Mouse (Mus musculus) frontal cortex, adult (tissue): ENCODE measurements at regions not wholly inside any gene's neighbourhood (a gene's known extent, or its start where the extent isn't known, plus 50 kb on each side); places are given as distances from the start of the nearest gene placed in this dataset.
A peak's percentile ranks its signal among the peaks of the same experiment; 100 is the strongest.

Source experiments
- ATAC-seq: cut with Nextera tagmentation; 2 replicates; pipeline ENCODE4 v1.9.2; 2017; ENCODE audit warnings: mild to moderate bottlenecking, moderate library complexity, mixed read lengths; ENCODE audit not compliant: low TSS enrichment

- no peak for ATAC-seq
Measured at GRCm38 (mm10) chr3:147974515-147974914, 1015.8 kb downstream of the Adgrl2 start.

DNA sequence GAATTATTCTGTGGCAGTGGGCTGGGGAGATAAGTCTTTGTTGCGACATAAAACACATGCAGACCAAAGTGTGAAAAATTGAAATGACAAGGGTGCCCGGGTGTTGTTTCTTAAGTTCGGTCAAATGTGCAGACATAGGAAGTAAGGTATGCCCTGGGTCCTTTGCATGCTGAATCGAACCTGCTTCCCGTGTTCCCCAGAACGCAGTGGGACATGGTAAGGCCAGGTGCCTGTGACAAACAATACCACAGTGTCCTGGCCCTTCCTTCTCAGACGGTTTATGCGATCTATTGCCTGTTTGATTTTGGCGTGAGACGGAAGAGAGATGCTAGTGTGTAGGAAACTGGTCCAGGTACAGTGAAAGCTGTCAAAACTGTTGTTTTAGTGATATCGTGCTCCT is 1022.1 kb downstream of the Adgrl2 start:
- no peak for ATAC-seq

GRCm38 (mm10) chr3:147967866-147968265 is 1022.5 kb downstream of the Adgrl2 start:
- no peak for ATAC-seq

DNA sequence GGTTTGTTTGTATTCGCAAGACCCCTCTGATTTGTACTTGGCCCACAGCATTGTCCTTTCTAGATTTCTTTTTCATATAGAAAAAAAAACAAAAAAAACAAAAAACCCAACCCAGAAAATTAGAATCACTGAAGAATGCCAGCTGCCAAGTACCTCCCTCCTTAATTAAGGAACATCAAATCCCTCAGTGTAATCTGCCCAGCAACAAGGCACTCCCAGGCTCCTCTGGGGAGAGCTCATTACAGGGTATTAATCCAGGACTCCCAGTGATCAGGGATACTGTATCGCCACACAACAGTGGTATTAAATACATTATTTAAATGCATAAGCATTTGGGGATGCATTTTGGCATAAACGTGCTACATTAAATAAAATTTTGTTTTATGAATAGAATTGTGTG is 1023.1 kb downstream of the Adgrl2 start:
- no peak for ATAC-seq

GRCm38 (mm10) chr3:147966827-147967226 is 1023.5 kb downstream of the Adgrl2 start:
- ATAC-seq: no peak

DNA sequence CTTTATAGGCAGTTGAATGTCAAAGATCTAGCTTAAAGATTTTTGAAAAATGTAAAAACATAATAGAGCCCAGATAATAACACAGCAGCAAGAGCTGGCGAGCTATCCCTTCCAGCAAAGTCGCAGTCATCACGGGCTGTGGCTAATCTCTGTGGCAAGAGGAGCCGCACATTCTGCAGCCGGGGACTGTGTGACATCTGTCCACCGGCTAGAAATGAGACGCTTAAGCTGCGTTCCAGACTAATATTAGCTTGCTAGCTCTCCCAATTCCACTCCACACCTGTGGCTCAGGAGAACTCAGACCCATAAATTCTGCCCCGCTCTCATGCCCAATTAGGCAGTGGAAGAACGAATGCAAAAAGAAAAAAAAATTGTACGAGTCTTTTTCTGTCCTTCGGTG is 1024.0 kb downstream of the Adgrl2 start:
- ATAC-seq: no peak

- no peak for ATAC-seq
Measured at GRCm38 (mm10) chr3:147963698-147964476, 1026.5 kb downstream of the Adgrl2 start.

DNA sequence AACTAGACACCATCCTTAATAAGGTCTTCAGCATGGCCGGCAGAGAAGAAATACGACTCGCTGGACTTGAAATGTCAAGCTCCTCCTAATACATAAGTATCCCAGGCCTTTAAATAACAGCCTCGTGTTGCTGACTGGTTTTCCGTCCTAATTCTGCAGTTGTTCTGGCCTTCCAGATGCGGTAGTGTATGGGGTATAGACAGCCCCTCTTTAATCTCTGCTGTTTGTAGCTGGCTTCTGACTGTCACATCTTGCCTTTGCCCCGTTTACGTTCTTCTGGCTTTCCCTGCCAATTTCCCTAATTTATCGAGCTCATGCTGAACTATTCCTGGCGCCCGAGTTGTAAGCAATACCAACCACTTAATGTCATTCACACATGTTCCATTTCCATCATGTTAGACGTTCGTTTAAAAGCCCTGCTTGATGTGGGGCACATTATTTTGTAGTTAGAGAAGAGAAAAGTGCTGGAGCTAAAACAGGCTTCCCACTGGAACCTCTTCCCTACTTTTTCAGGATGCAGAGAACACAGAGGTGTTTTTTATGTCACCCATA is 1042.2 kb downstream of the Adgrl2 start:
- no peak for ATAC-seq

- ATAC-seq: no peak
Measured at GRCm38 (mm10) chr3:147943314-147943713, 1047.0 kb downstream of the Adgrl2 start.

GRCm38 (mm10) chr3:147930811-147931251 is 1059.5 kb downstream of the Adgrl2 start:
- peak; percentile 95 for ATAC-seq

DNA sequence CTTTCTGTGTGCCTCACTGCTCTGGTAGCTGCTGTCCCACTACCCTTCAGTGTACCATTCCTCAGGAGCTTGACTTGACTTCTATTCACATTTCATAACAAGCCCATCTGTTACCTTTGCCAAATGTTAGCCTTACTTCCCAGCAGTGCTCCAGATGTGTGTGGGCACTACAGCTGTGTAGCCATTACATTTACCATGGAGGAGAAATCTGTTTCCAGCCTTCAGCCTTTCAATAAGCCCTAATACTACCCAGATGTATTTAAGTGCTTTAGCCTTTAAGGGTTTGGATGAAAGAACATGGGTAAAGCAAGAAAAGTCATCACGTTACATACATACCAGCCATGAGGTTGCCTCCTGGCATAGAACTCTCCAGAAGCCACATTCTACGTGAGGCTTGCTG is 1068.0 kb downstream of the Ttll7 start:
- no peak for ATAC-seq

DNA sequence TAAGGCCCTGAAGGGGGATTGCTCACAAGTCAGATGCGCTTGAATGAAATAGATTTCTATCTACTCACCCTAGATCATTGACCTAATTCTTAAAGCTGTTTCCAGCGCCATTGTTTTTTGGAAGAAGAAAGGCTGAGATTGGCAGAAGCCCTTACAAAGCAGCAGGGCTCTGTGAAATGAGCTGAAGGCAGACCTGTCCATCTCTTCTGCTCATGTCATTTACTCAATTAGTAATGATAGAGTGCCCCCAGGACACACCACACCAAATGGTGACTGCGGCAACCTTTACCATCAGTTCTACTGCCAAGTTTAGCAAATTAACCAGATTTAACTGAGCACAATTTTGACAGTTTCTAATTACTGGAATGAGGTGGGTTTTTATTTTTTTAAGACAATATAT is 1067.5 kb downstream of the Ttll7 start:
- no peak for ATAC-seq

DNA sequence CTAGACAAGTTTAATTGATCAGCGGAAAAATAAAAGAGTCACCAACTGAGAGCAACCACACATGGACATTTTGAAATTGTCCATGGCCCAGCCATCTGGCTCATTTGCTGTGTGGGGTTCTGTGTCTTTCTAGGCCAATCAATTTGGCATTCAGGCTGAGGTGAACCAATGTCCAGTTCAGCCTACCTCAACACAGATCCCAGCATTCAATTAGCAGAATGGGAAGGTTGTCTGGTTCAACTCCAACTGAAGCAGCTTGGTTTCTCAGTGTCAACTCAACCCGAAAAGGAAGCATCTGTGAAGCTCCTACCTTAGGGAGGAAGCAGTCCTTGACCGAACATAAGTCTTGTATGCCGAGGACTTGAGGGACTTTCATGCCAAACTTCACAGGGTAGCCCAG is 1067.0 kb downstream of the Ttll7 start:
- ATAC-seq: no peak

GRCm38 (mm10) chr3:147896751-147897150 is 1044.6 kb downstream of the Ttll7 start:
- no peak for ATAC-seq

- ATAC-seq: no peak
Measured at GRCm38 (mm10) chr3:147891682-147892081, 1039.5 kb downstream of the Ttll7 start.

DNA sequence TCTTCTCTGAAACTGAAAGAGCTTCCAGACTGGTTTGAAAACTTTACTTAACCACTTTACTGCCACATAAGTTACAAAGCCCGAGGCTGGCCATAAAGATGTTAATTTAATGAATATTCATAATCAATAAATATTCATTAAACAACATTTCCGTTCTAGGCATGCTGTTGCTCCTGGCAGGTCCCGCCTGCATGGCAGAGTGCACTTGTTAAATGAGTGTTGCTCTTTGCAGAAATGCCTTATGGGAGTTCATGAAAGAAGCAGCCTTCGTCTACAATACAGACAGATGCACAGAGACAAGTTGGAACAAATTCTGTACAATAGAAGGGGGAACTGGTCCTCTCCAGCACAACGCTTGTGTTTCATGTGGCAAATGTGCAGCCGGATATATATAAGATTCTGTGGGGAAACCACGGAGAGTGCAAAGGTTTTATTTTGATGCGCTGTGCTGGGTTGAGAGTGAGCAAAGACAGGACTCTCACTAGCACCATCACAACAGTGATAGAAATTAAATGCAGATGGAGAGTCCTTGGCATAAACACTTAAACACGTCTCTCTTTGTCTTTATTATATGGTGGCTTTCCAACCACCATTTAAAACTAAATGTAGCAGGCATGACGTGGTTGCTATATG is 1034.2 kb downstream of the Ttll7 start:
- ATAC-seq: no peak

- ATAC-seq: no peak
Measured at GRCm38 (mm10) chr3:147882936-147883645, 1030.9 kb downstream of the Ttll7 start.

DNA sequence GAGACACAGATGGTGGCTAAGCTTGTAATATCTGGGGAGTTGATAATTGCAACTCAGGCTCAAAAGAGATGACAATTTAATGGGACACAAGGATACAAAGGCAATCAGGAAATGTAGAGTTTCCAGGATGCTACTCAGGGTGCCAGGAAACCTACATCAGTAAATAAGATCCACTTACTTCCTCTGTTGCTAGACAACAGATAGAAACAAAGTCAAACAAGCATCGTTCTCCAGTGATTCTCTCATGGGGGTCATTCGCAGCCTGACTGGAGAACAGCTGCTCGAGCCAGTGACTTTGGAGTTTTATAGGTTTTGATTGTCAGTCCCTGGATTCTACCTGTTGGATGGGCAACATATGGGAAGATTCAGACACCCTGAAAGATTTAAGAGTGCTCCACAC is 1026.5 kb downstream of the Ttll7 start:
- no peak for ATAC-seq

DNA sequence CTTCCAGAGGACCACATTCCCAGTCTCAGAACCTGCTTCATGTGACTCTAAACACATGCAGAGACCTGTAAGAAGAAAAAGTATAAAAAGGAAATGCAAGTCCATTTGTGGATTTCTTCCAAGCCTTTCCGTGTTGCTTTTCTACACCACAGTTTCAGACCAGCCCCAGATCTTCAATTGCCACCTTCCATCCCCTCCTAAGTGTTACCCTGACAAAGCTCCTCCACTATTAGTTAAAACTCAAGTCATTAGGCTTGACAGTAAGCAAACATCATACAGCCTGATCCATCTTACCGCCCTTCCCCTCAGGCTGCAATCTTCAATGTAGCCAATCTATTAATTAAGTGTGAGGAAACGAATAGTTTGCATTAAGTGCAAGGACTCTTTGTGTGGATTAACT is 1016.1 kb downstream of the Ttll7 start:
- ATAC-seq: no peak

- no peak for ATAC-seq
Measured at GRCm38 (mm10) chr3:147853346-147853745, 1001.2 kb downstream of the Ttll7 start.

DNA sequence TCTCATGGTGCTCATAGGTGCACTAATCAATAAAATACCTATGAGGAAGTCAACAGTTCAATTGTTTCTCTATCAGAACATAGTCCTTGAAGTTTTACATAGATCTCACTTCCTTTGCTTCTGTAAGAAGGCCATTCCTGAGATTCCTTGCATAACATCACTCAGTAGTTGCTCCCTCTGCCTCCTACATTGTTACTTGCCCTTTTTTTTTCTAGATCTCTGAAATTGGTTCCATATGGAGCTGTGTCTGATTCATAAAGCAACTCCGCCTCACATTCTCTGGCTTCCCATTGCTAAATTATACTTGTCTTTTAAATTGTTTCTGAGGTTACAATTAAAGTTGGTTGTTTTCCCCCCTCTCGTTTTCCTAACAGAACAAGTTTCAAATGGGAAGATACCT is 1000.7 kb downstream of the Ttll7 start:
- peak; percentile 95 for ATAC-seq

DNA sequence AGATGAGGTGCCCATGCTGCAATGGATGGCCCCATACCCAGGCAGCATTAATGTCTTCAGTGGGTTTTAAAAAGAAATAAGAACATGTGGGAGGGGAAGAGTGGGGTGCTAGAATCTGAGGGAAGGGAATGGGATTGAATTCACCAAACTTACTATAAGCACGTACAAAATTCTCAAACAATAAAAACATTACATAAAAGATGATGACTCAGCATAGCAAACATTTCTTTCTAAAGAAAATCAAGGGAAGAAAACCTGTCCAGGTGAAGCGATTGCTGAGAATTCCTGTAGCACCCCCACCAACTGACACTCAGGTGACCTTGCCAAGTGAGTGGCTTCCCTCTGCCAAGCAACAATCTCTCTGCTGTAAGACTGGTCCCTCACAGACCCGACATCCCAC is 989.2 kb downstream of the Ttll7 start:
- ATAC-seq: no peak

DNA sequence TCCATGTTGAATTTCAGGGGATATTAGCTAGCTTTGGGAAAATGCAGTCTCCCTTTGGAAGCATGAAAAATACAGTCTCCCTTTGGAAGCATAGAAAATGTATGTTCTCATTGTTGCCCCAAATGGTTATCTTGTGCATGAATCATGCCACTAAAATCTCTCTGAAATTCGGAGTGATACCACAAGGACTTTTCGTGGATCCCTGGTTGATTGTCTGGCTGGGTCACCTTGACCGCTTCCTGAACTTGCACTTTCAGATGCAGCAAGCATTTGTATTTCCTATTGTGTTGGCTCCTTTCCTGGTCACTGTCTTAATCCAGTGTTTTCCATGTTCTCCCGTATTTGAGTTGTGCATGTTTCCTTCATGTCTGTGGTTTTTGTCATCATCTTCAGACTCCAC is 986.6 kb downstream of the Ttll7 start:
- no peak for ATAC-seq
